Mouse (Mus musculus) neural tube, embryonic 14.5 days (tissue): ENCODE measurements around the gene Rsbn1l. TPM values are rescaled to one million over a fixed set of nuclear protein-coding genes. Genes with fewer than 3 reads are reported as not detected.
"Not testable (repeated sequence)": the region's sequence is repeated elsewhere in the genome, so short reads cannot be mapped to it uniquely, and the experiment has no call there.

Experiments used
- ATAC-seq: fragments of 200-750 bp; cut with Nextera tagmentation; 2 replicates; pipeline ENCODE4 v1.8.0; 2017; ENCODE audit warnings: low read depth, mild to moderate bottlenecking, moderate TSS enrichment, moderate library complexity
- H3K27ac ChIP-seq: fragments of 300-500 bp; sonication (generic); 2 replicates; pipeline ENCODE4 v1.5.1; 2014; ENCODE audit warnings: low read depth, mild to moderate bottlenecking, control low read depth, low read length, moderate library complexity, mixed read lengths
- H3K27me3 ChIP-seq: fragments of 300-500 bp; sonication (generic); 2 replicates; pipeline ENCODE4 v1.6.1; 2014; ENCODE audit warnings: low read length; ENCODE audit not compliant: control insufficient read depth, insufficient read depth
- H3K36me3 ChIP-seq: fragments of 300-500 bp; sonication (generic); 2 replicates; pipeline ENCODE4 v1.6.1; 2014; ENCODE audit warnings: low read length, mixed read lengths; ENCODE audit not compliant: control insufficient read depth, insufficient read depth
- H3K4me1 ChIP-seq: fragments of 300-500 bp; sonication (generic); 2 replicates; pipeline ENCODE4 v1.6.1; 2014; ENCODE audit warnings: low read length; ENCODE audit not compliant: control insufficient read depth, insufficient read depth
- H3K4me2 ChIP-seq: fragments of 300-500 bp; sonication (generic); 2 replicates; pipeline ENCODE4 v1.6.1; 2014; ENCODE audit warnings: mild to moderate bottlenecking, low read depth, low read length, control low read depth
- H3K4me3 ChIP-seq: fragments of 300-500 bp; sonication (generic); 2 replicates; pipeline ENCODE4 v1.5.1; 2014; ENCODE audit warnings: low read depth, low read length, control low read depth, mixed read lengths
- H3K9ac ChIP-seq: fragments of 300-500 bp; sonication (generic); replicated peaks from 2 replicates; pipeline ENCODE4 v1.6.1; 2014; ENCODE audit warnings: low read depth, mild to moderate bottlenecking, control low read depth, low read length, mixed read lengths
- H3K9me3 ChIP-seq: fragments of 300-500 bp; sonication (generic); 2 replicates; pipeline ENCODE4 v1.6.1; 2016; ENCODE audit warnings: low read length; ENCODE audit not compliant: control insufficient read depth
- WGBS: fragments of 180-500 bp; shearing (Covaris S2); extraction: QIAGEN DNeasy Blood & Tissue Kit; methylation state at CpG from one replicate; pipeline ENCODE4 v1.1.7; 2014; 5-methylcytosine and 5-hydroxymethylcytosine counted together
- polyA plus RNA-seq: library from polyadenylated mRNA; unstranded; fragments of >200 nt; fragmentation: Nextera tagmentation; extraction: Ambion mirVana; gene quantifications from 2 replicates; pipeline ENCODE4 v1.2.1, GENCODE M21; 2014

Gene Rsbn1l
- polyA plus RNA-seq, 1 experiment from 2014 or later, result 6.8 TPM

GRCm38 (mm10) chr5:20952337-20952925, 3.8 kb downstream of the Rsbn1l start:
- Histone ChIP-seq H3K27ac (no peak overlapping the region), H3K4me2 (peak overlapping the region; percentile 56), H3K9me3 (peaks cover 2% of the 10 kb centered on the region; the same call in 1 of the 2 replicates), H3K9ac (peak overlapping the region; percentile 84; the same call in 1 of the 2 replicates), H3K4me1 (peaks cover 15% of the 10 kb centered on the region), H3K36me3 (no peaks in the 10 kb centered on the region), H3K27me3 (no peaks in the 10 kb centered on the region), H3K4me3 (peak overlapping the region; percentile 92)
- WGBS, result 24% methylated on average over 9 of the region's 9 CpGs
- ATAC-seq, result no peak

- Histone ChIP-seq H3K36me3 (no peaks in the 10 kb centered on the region), H3K27me3 (no peaks in the 10 kb centered on the region), H3K9ac (peak overlapping the region; percentile 84), H3K27ac (peak overlapping the region; percentile 98), H3K4me1 (peaks cover 15% of the 10 kb centered on the region), H3K4me3 (peak overlapping the region; percentile 92), H3K4me2 (peak overlapping the region; percentile 56), H3K9me3 (no peaks in the 10 kb centered on the region; the same call in 1 of the 2 replicates)
- WGBS, result under 1% methylated on average over 51 of the region's 51 CpGs
- peak; percentile 99 for ATAC-seq
These were observed 4.4 kb downstream of the Rsbn1l start for GRCm38 (mm10) chr5:20951666-20952281.

GRCm38 (mm10) chr5:20950855-20951650, 5.1 kb downstream of the Rsbn1l start:
- no peaks in the 10 kb centered on the region for H3K9me3 ChIP-seq
- H3K4me2 ChIP-seq, result peak overlapping the region; percentile 71
- H3K27ac ChIP-seq, result peak overlapping the region; percentile 98
- peak overlapping the region; percentile 84 for H3K9ac ChIP-seq
- peak overlapping the region; percentile 92 for H3K4me3 ChIP-seq
- ATAC-seq, result peak; percentile 85
- H3K27me3 ChIP-seq, result no peaks in the 10 kb centered on the region
- under 1% methylated on average over 84 of the region's 88 CpGs for WGBS
- no peaks in the 10 kb centered on the region for H3K36me3 ChIP-seq
- peaks cover 15% of the 10 kb centered on the region for H3K4me1 ChIP-seq

- H3K27me3 ChIP-seq, result no peaks in the 10 kb centered on the region
- H3K4me3 ChIP-seq, result peak overlapping the region; percentile 92
- peak overlapping the region; percentile 71 for H3K4me2 ChIP-seq
- H3K4me1 ChIP-seq, result peaks cover 15% of the 10 kb centered on the region
- no peaks in the 10 kb centered on the region for H3K36me3 ChIP-seq
- H3K27ac ChIP-seq, result peak overlapping the region; percentile 98
- WGBS, result 2% methylated on average over 9 of the region's 9 CpGs
- no peaks in the 10 kb centered on the region for H3K9me3 ChIP-seq
- no peak; the same call in 1 of the 2 replicates for ATAC-seq
- H3K9ac ChIP-seq, result peak overlapping the region; percentile 84
These were observed 5.7 kb downstream of the Rsbn1l start for GRCm38 (mm10) chr5:20950516-20950854.

GRCm38 (mm10) chr5:20950093-20950492, 6.1 kb downstream of the Rsbn1l start:
- H3K4me2 ChIP-seq, result peak overlapping the region; percentile 71
- WGBS, result 10% methylated on average over 5 of the region's 5 CpGs
- H3K4me3 ChIP-seq, result peak overlapping the region; percentile 92
- peak overlapping the region; percentile 84 for H3K9ac ChIP-seq
- no peaks in the 10 kb centered on the region for H3K9me3 ChIP-seq
- H3K27ac ChIP-seq, result no peak overlapping the region
- ATAC-seq, result no peak
- peaks cover 18% of the 10 kb centered on the region for H3K4me1 ChIP-seq
- H3K36me3 ChIP-seq, result no peaks in the 10 kb centered on the region
- H3K27me3 ChIP-seq, result no peaks in the 10 kb centered on the region

GRCm38 (mm10) chr5:20946906-20947305, 9.3 kb downstream of the Rsbn1l start:
- 86% methylated on average over 6 of the region's 6 CpGs for WGBS
- H3K4me2 ChIP-seq, result no peak overlapping the region

GRCm38 (mm10) chr5:20944961-20945748, 11.0 kb downstream of the Rsbn1l start:
- H3K4me3 ChIP-seq, result no peak overlapping the region
- WGBS, result 86% methylated on average over 13 of the region's 13 CpGs
- no peaks in the 10 kb centered on the region for H3K9me3 ChIP-seq
- H3K4me2 ChIP-seq, result no peak overlapping the region
- peak overlapping the region; percentile 16; the same call in 1 of the 2 replicates for H3K27ac ChIP-seq
- no peak for ATAC-seq
- no peaks in the 10 kb centered on the region for H3K27me3 ChIP-seq
- no peaks in the 10 kb centered on the region for H3K36me3 ChIP-seq
- H3K9ac ChIP-seq, result no peak overlapping the region
- peaks cover 18% of the 10 kb centered on the region for H3K4me1 ChIP-seq

More at GRCm38 (mm10) chr5:20946906-20947305, 9.3 kb downstream of the Rsbn1l start:
- H3K9me3 ChIP-seq, result no peaks in the 10 kb centered on the region
- ATAC-seq, result no peak
- no peak overlapping the region for H3K9ac ChIP-seq
- no peaks in the 10 kb centered on the region for H3K27me3 ChIP-seq
- no peak overlapping the region for H3K27ac ChIP-seq
- no peaks in the 10 kb centered on the region for H3K36me3 ChIP-seq
- no peak overlapping the region for H3K4me3 ChIP-seq
- H3K4me1 ChIP-seq, result peaks cover 14% of the 10 kb centered on the region

- H3K27me3 ChIP-seq, H3K4me1 ChIP-seq, H3K27ac ChIP-seq, H3K36me3 ChIP-seq, H3K4me3 ChIP-seq, ATAC-seq, H3K4me2 ChIP-seq, H3K9ac ChIP-seq, H3K9me3 ChIP-seq: not testable (repeated sequence)
- WGBS, result 91% methylated on average over 3 of the region's 4 CpGs
These were observed 12.4 kb downstream of the Rsbn1l start for GRCm38 (mm10) chr5:20943791-20944190.
